Mouse (Mus musculus): ENCODE measurements around the gene Ccl20. TPM values are rescaled to one million over a fixed set of nuclear protein-coding genes. Genes with fewer than 3 reads are reported as not detected.
A peak's percentile ranks its signal among the peaks of the same experiment; 100 is the strongest.

Ccl20 gene
- not detected in 2 replicates for polyA plus RNA-seq (2014; fragmentation: Nextera tagmentation; extraction: Ambion mirVana)

DNA sequence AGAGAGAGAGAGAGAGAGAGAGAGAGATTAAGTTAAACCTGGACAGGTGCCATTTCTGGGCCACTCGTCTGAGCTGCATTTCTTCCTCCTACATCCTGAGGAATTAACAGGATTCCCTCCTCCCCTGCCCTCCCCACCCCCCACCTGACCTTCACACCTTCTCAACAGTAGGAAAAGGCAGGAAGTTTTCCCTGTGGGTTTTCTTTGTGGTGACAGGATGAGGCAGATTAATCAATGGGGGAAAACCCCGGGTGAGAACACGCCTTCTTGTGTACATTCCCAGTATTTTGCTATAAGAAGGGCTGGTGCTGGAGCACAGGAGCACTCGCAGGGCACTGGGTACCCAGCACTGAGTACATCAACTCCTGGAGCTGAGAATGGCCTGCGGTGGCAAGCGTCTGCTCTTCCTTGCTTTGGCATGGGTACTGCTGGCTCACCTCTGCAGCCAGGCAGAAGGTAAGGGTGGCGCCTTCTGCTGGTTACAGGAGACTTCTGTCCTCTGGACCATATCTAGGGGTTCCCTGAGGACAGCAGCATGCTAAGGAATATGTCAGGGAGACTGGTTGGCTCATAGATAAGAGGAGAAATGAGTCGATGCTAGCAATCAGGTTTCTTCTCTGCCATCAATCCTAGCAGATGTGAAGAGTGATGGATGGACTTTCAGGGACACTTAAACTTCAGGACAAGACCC is at the start of gene Ccl20:
Gene Ccl20, plus strand, starts transcription at position 320 of the 691 bp plus-strand sequence.
- Histone ChIP-seq H3K36me3 (ENCODE audit: control insufficient read depth, insufficient read depth, low read length) (no peaks in the 10 kb centered on the region), H3K4me2 (ENCODE audit: low read depth, low read length, severe bottlenecking) (no peak within 1 kb of the TSS), H3K4me3 (ENCODE audit: low read depth, low read length) (no peak within 1 kb of the TSS), H3K27ac (ENCODE audit: low read depth, low read length) (no peak within 1 kb of the TSS), H3K4me1 (replicated peaks; ENCODE audit: control insufficient read depth, insufficient read depth, low read length) (no peaks in the 10 kb centered on the region), H3K9ac (ENCODE audit: low read length) (no peak within 1 kb of the TSS), H3K27me3 (ENCODE audit: control insufficient read depth, insufficient read depth, low read length) (no peaks in the 10 kb centered on the region), H3K9me3 (ENCODE audit: control insufficient read depth, low read length) (no peaks in the 10 kb centered on the region)
- 48% methylated on average over 8 of the region's 8 CpGs for WGBS
- ATAC-seq (replicated peaks; ENCODE audit: low FRiP score) (no peak), DNase-seq (ENCODE audit: low spot score) (no peak)

DNA sequence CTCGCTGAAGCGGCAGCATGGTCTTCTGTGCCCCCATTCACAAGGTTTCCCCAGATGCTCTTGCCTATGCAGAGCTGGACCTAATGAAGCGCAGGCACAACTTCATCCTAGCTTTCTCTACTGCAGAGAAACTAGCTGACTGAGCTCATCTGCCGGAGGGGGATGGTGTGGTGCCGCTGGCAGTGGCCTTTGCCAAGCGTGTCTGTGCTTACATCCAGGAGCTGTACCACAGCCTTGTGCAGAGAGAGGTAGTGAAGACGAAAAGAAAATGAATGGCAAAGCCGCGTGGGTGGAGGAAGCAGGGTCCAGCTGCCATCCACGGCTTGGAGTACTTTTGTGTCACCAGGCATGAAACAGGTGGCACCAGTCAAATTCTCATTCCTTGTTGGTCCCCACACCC is 49.4 kb upstream of the Ccl20 start:
- Histone ChIP-seq H3K36me3 (ENCODE audit: control insufficient read depth, insufficient read depth, low read length) (no peaks in the 10 kb centered on the region), H3K4me2 (ENCODE audit: low read depth, low read length, severe bottlenecking) (no peak overlapping the region), H3K4me1 (replicated peaks; ENCODE audit: control insufficient read depth, insufficient read depth, low read length) (no peaks in the 10 kb centered on the region), H3K27me3 (ENCODE audit: control insufficient read depth, insufficient read depth, low read length) (no peaks in the 10 kb centered on the region), H3K27ac (ENCODE audit: low read depth, low read length) (no peak overlapping the region), H3K9ac (ENCODE audit: low read length) (no peak overlapping the region), H3K4me3 (ENCODE audit: low read depth, low read length) (no peak overlapping the region), H3K9me3 (ENCODE audit: control insufficient read depth, low read length) (no peaks in the 10 kb centered on the region)
- no peak for DNase-seq (ENCODE audit: low spot score)
- ATAC-seq (replicated peaks; ENCODE audit: low FRiP score) = no peak
- WGBS = 89% methylated on average over 10 of the region's 10 CpGs

DNA sequence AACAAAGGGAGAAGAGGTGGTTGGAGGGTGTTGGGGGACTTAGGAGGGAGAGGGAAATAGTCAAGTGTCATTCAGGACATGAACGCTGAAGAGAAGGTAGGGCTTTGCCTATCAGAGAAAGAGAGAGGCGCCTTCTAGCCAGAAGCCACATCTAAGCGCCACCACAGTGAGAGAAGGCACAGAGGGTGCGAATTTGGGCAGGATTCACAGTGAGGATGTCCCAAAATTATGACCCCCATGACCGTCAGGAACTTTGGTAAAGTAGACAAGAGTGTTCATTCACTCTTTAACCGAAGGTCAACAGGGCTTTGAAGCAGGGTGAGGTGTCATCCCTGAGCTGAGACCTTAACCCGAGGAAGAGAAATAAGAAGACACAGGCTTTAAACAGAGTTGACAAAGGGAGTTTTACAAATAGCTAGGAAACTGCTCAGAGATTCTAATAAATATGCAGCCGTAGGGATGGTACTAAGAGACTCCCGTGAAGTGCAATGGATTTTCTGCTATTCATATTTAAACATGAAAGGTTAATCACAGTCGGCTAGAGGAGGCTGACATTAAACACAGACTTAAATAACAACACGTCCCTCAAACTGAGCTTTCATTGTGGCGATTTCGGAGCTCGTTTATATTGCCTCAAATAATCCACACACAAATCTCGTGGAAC is 40.9 kb upstream of the Ccl20 start:
- no peaks in the 10 kb centered on the region for H3K9me3 ChIP-seq (ENCODE audit: control insufficient read depth, low read length)
- 40% methylated on average over 15 of the region's 15 CpGs for WGBS

DNA sequence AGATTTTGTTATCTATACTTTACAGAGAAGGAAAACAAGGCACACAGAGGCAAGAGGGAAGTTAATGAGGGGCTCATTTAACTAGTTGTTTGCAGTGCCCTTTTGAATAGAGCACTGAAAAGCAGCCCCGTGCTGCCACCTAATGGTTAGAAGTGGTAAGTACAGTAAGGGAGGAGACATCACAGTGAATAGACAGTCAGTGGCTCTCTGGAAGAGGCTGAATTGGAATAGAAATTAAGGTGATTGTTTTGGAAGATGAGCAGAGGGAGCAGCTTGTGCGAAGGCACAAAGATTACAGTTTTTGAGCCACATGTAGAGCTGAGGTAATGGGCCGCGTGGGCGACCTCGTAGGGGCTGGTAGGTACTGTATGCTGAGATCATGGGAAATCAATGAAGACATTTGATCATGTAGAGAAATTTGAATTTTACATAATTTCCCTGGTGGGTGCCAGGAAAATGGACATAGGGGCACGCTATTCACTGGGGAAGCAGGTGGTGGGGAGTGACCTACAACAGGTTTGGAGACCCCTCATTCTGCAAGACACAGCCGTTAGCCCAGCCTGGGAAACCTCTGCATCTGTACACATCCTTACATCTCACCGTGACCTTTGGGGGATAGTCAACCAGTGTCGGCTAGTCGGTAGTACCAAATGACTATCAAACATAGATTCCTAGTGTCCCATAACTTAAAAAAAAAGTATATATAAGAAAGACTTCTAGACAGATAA is 40.2 kb upstream of the Ccl20 start:
- ATAC-seq (replicated peaks; ENCODE audit: low FRiP score) = peak; percentile 86
- WGBS = 46% methylated on average over 11 of the region's 11 CpGs
- no peak overlapping the region for H3K9ac ChIP-seq (ENCODE audit: low read length)
- DNase-seq (ENCODE audit: low spot score) = peak; percentile 65
- no peak overlapping the region for H3K4me3 ChIP-seq (ENCODE audit: low read depth, low read length)
- no peaks in the 10 kb centered on the region for H3K9me3 ChIP-seq (ENCODE audit: control insufficient read depth, low read length)
- no peak overlapping the region for H3K27ac ChIP-seq (ENCODE audit: low read depth, low read length)
- H3K4me1 ChIP-seq (replicated peaks; ENCODE audit: control insufficient read depth, insufficient read depth, low read length) = no peaks in the 10 kb centered on the region; the same call in 1 of the 2 replicates
- no peaks in the 10 kb centered on the region for H3K27me3 ChIP-seq (ENCODE audit: control insufficient read depth, insufficient read depth, low read length)
- no peaks in the 10 kb centered on the region for H3K36me3 ChIP-seq (ENCODE audit: control insufficient read depth, insufficient read depth, low read length)
- peak overlapping the region; percentile 32; the same call in 1 of the 2 replicates for H3K4me2 ChIP-seq (ENCODE audit: low read depth, low read length, severe bottlenecking)

More for the DNA sequence above, 40.9 kb upstream of the Ccl20 start:
- DNase-seq (ENCODE audit: low spot score) = no peak
- Histone ChIP-seq H3K27ac (ENCODE audit: low read depth, low read length) (no peak overlapping the region), H3K27me3 (ENCODE audit: control insufficient read depth, insufficient read depth, low read length) (no peaks in the 10 kb centered on the region), H3K4me2 (ENCODE audit: low read depth, low read length, severe bottlenecking) (peak overlapping the region; percentile 32; the same call in 1 of the 2 replicates), H3K9ac (ENCODE audit: low read length) (no peak overlapping the region), H3K4me3 (ENCODE audit: low read depth, low read length) (no peak overlapping the region), H3K4me1 (replicated peaks; ENCODE audit: control insufficient read depth, insufficient read depth, low read length) (no peaks in the 10 kb centered on the region; the same call in 1 of the 2 replicates), H3K36me3 (ENCODE audit: control insufficient read depth, insufficient read depth, low read length) (no peaks in the 10 kb centered on the region)
- peak; percentile 36; the same call in 1 of the 2 replicates for ATAC-seq (replicated peaks; ENCODE audit: low FRiP score)

DNA sequence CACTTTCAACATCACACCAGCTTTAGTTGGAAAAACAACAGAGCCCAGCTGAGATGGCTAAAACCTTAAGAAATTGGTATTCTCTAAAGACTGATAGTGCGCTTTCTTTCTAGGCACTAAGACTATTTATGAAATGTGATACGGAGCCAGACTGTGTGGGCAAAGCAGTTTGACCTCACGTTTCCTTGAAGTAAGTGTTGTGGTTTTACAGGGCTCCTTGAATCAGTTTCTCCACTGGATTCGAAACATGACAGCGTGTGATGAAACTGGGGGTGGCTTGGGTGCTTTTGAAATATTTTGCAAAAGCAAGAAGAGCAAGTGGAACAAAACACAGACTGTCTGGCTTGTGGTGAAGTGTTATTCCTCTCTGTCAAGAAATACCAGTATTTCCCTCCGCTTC is 39.5 kb upstream of the Ccl20 start:
- Histone ChIP-seq H3K27me3 (ENCODE audit: control insufficient read depth, insufficient read depth, low read length) (no peaks in the 10 kb centered on the region), H3K4me2 (ENCODE audit: low read depth, low read length, severe bottlenecking) (no peak overlapping the region), H3K27ac (ENCODE audit: low read depth, low read length) (no peak overlapping the region), H3K4me1 (replicated peaks; ENCODE audit: control insufficient read depth, insufficient read depth, low read length) (no peaks in the 10 kb centered on the region; the same call in 1 of the 2 replicates), H3K4me3 (ENCODE audit: low read depth, low read length) (no peak overlapping the region), H3K9me3 (ENCODE audit: control insufficient read depth, low read length) (no peaks in the 10 kb centered on the region), H3K36me3 (ENCODE audit: control insufficient read depth, insufficient read depth, low read length) (no peaks in the 10 kb centered on the region), H3K9ac (ENCODE audit: low read length) (no peak overlapping the region)
- DNase-seq (ENCODE audit: low spot score) (no peak), ATAC-seq (replicated peaks; ENCODE audit: low FRiP score) (no peak)
- WGBS = 89% methylated on average over 6 of the region's 6 CpGs

DNA sequence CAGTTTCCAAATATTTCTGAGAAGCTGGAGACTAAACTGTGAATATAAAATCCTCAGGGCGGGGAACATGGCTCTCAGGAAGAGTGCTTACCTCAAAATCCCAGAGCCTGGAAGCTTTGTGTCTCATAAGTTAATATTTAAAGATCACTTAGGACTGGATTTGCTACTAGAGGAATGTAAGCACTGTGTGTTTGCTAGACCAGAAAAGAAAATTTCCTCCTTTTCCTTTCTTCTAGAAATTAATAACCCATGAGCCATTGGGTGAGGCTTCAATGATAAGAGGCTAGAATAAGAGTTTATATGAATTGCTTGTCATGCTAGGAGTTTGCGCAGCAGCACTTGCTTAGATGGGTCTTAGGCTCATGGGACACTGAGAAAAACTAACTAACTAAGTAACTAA is 31.8 kb upstream of the Ccl20 start:
- no peaks in the 10 kb centered on the region for H3K4me1 ChIP-seq (replicated peaks; ENCODE audit: control insufficient read depth, insufficient read depth, low read length)
- H3K27me3 ChIP-seq (ENCODE audit: control insufficient read depth, insufficient read depth, low read length) = no peaks in the 10 kb centered on the region
- 85% methylated on average over 2 of the region's 2 CpGs for WGBS
- H3K36me3 ChIP-seq (ENCODE audit: control insufficient read depth, insufficient read depth, low read length) = no peaks in the 10 kb centered on the region
- H3K27ac ChIP-seq (ENCODE audit: low read depth, low read length) = no peak overlapping the region
- no peaks in the 10 kb centered on the region for H3K9me3 ChIP-seq (ENCODE audit: control insufficient read depth, low read length)
- DNase-seq (ENCODE audit: low spot score) = no peak
- ATAC-seq (replicated peaks; ENCODE audit: low FRiP score) = no peak
- H3K9ac ChIP-seq (ENCODE audit: low read length) = no peak overlapping the region
- no peak overlapping the region for H3K4me3 ChIP-seq (ENCODE audit: low read depth, low read length)
- no peak overlapping the region for H3K4me2 ChIP-seq (ENCODE audit: low read depth, low read length, severe bottlenecking)

DNA sequence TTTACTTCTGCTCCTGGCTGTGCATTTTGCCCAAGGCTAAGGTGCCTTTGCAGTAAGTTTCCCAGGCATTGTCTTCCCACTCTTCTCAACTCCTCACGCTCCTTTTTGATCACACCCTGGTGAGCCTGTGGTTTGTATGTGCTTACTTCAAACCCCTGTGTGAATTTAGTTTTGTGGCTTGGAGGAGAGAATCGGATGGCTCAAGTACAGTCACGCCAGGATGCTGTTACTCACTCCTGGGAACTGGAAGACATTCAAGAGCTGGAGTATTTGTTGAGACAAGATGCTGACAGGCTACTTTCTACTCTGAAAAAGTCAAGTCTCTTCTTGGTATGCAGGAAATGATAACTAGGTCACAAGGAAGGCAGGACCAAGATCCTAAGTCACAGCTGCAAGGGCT is 25.3 kb upstream of the Ccl20 start:
- Histone ChIP-seq H3K27me3 (ENCODE audit: control insufficient read depth, insufficient read depth, low read length) (no peaks in the 10 kb centered on the region), H3K27ac (ENCODE audit: low read depth, low read length) (no peak overlapping the region), H3K4me1 (replicated peaks; ENCODE audit: control insufficient read depth, insufficient read depth, low read length) (no peaks in the 10 kb centered on the region), H3K4me2 (ENCODE audit: low read depth, low read length, severe bottlenecking) (no peak overlapping the region), H3K4me3 (ENCODE audit: low read depth, low read length) (no peak overlapping the region), H3K36me3 (ENCODE audit: control insufficient read depth, insufficient read depth, low read length) (no peaks in the 10 kb centered on the region), H3K9me3 (ENCODE audit: control insufficient read depth, low read length) (no peaks in the 10 kb centered on the region), H3K9ac (ENCODE audit: low read length) (no peak overlapping the region)
- WGBS = 72% methylated on average over 3 of the region's 3 CpGs
- ATAC-seq (replicated peaks; ENCODE audit: low FRiP score) = no peak
- DNase-seq (ENCODE audit: low spot score) = no peak

DNA sequence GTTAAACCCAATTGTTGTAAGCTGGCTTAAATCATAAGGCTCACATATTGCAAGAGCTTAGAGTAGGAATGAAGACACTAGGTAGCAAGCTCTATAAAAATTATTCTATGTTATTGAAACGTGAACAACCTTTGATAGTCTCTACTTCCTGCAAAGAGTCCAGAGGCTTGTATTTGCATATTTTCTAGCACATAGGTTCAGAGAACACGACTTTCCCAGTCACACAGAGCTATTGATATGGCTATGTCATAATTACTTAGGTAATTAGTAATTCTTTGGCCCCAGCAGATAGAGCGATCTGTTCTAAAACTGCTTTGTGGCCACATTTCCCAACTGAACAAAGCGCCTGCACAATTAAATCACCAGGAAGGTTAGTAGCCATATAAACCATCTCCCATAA is 19.6 kb upstream of the Ccl20 start:
- no peaks in the 10 kb centered on the region for H3K9me3 ChIP-seq (ENCODE audit: control insufficient read depth, low read length)
- WGBS = 79% methylated on average over 4 of the region's 4 CpGs
- H3K4me1 ChIP-seq (replicated peaks; ENCODE audit: control insufficient read depth, insufficient read depth, low read length) = no peaks in the 10 kb centered on the region
- H3K27ac ChIP-seq (ENCODE audit: low read depth, low read length) = no peak overlapping the region
- H3K4me3 ChIP-seq (ENCODE audit: low read depth, low read length) = no peak overlapping the region
- ATAC-seq (replicated peaks; ENCODE audit: low FRiP score) (no peak), DNase-seq (ENCODE audit: low spot score) (no peak)
- no peak overlapping the region for H3K9ac ChIP-seq (ENCODE audit: low read length)
- no peaks in the 10 kb centered on the region for H3K36me3 ChIP-seq (ENCODE audit: control insufficient read depth, insufficient read depth, low read length)
- no peak overlapping the region for H3K4me2 ChIP-seq (ENCODE audit: low read depth, low read length, severe bottlenecking)
- no peaks in the 10 kb centered on the region for H3K27me3 ChIP-seq (ENCODE audit: control insufficient read depth, insufficient read depth, low read length)

Measured in forebrain, embryonic 11.5 days (tissue).